Mouse (Mus musculus): ENCODE results near the gene Bnip1.

DNA sequence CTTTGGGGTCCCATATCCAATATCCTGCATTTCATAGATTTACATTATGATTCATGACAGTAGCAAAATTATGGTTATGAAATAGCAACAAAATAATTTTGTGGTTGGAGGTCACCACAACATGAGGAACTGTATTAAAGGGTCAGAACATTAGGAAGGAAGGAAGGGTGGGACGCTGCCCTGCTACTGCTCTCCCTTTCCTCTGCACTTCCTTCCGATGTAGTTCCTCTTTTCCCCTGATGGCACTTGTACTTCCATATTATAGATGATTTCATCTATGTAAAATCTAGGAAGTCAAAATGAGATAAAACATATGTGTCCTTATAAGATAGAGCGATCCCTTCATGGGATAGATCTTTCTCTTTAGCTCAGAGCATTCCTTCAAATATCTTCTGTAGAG, 30.9 kb upstream of the Bnip1 start:
- no peak for TF ChIP-seq CTCF (conservative IDR thresholded peaks at IDR 0.05; ENCODE audit: insufficient read depth, insufficient read length, low read depth, low read length)
- TF ChIP-seq POLR2A (IDR thresholded peaks at IDR 0.05; ENCODE audit: low read depth, low read length) = no peak
